Mouse (Mus musculus) right cerebral cortex, adult 2 months (tissue): ENCODE results near the gene Pak3.

ENCODE experiments used
- DNase-seq, 2 experiments: peaks; one replicate each; pipeline ENCODE4 v3.0.0; 2021 to 2022; ENCODE audit warnings: low spot score in 2 of 2

Pak3 gene

DNA sequence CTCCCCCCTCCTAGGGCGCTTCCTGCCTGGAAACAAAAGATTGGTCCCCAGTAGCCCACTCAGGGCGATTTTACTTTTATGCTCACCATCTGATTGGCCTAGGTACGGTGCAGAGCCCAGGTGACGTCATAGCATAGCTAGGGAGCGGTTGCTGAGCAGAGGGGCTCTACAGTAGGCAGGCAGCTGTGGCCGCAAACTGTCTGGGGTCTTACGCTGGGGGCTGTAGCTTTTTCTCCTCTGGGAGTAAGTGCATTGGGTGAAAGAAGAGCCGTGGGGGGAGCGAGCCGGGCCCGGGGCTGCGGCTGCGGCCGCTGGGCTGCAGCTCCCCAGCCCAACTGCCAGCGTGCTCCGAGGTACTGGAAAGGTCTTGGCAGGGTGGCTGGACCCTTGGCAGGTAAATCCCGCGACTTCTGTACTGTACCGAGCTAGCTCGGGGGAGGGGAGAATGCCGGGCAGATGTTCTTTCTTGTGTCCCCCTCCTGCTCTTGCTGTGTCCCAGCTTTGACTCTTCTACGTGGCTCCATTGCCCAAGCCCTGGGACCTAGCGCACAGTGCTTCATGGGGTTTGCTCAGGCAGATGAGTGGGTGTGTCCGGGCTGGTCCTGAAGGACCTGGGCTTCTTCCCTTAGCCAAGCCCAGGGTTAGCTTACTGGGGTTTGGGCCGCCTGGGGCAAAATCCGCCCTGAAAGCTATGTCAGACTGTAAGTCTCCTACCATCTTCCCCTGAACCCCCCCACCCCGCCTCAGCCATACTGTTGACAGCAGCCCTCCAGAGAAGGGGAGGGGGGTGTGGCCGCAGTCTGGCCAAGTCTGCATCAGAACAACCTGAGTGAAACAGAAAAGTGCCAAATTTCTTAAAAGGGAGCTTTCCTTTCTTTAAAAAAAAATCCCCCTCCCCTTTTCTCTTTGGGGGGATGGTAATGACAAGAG, 146.1 kb downstream of the Pak3 start:
- DNase-seq = peak; percentile 37 to 59

DNA sequence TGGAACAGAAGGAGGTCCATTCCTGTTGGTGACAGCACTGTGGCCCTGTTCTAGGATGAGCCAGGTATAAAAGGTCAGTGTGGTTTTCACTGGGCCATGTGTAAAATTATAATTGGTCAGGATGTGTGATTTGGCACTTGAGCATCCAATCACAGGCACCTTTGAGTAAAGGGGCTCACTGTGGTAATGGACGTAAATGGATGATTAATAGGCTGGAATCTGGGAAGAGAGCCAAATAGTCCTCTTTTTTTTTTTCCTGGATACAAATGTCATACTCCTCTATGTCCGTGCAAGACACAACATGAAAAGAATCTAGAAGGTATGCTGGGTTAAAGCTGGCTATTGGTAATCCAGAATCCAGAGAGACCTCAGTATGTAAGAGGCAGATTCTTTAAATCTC, 147.4 kb downstream of the Pak3 start:
- no peak for DNase-seq

DNA sequence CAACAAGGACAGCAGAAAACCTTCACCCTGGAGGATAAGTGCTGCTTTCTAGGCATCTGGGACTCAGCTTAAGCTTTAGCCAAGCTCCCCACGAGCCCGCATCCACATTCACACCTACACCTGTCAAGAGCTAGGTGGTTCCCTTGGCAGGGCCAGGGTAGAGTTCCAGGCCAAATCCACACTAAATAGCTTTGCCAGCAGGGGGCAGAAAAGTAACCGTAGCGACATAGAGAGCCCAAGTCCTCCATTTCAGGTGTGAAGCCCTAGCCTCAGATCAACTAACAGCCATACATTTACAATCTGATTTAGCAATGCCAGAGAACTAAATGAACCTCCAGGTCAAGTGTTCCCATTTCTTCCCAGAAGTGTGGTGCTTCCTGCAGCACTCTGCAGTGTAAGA, 148.6 kb downstream of the Pak3 start:
- peak; percentile 29 to 51 for DNase-seq

DNA sequence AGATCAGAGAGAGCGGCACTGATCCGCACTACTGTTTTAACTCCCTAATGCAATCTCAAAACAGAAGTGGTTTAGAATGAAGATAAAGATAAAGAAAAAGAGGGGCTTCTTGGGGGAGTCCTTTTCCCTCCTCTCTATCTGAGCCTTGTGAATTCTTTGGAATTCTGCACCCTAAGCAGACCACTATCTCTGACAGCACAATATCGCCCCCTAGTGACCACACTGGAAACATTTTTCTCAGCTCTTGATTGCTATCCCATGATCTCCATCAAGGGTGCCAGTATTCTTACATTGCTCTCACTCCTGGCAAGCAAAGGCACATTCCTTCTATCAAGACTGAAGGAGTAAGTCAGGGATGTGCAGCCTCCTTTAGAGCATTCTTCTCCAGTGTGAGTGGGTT, 149.9 kb downstream of the Pak3 start:
- peak; percentile 54 to 72 for DNase-seq

DNA sequence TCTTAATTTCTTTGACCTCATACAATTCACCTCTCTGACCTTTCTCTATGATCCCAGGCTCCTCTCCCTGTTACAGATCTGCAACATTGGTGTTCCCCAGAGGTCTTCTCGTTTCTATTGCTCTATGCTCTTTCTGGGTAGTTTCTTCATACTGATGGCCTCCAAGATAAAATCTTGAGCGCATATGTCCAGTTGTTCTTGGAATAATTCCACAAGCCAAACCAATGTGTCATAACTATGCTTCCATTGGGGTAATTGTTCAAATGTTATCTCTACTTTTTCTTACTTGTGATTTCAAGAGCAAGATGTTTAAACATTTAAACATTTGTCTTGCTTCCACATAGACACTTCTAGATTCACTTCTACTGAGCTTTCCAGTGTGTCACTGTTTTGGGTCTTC, 160.2 kb downstream of the Pak3 start:
- no peak for DNase-seq

DNA sequence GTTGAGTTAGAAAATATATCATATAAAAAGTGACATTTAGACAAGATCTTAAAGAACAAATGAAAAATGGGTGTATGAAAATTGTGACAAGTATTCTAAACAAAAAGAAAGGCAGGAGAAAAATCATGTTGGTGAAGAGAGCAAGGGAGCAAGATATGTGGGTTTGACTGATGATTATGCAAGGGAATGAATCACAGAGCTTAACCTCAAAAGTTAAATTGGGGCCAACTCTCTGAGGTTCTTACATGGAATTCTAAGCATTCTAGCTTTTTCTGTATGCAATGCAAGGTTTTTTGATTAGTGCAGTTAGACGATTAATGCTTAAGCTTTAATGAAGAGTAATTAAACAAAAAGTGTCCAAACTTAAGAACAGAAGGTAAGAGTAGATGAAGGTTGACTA, 203.9 kb downstream of the Pak3 start:
- no peak for DNase-seq

DNA sequence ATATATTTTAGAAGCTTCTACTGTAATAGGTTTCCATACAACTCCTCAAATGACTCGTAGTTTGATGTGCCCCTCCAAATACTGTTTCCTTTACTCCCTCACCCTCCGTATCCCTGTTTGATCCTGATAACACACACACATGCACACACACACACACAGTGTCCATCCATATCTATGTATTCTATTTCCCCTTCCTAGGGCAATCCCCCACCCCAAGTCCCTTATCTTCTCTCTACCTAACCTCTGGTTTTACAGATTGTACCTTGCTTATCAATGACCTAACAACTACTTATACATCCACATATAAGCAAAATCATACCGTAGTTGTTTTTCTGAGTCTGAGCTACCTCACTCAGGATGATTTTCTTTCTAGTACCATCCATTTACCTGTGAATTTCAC, 207.0 kb downstream of the Pak3 start:
- DNase-seq = no peak

DNA sequence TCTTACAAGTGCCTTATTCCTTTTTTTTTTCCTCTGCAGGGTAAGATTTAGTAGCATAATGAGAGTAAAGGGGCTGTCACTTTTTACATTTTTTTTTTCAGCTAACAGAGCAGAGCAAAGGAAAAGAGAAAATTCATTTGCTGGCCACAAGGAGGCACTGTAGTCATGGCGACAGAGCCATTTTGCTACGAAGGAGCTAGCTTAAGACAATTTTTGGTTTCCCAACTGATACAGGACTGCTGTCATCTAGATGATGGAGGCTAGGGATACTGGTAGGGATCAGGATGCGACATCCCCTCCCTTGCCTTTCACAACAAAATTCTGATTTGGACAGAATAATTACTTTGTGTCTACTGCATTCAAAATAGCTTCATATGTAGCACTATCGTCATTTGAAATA, 217.6 kb downstream of the Pak3 start:
- DNase-seq = peak in 1 of 2 experiments; percentile 7

DNA sequence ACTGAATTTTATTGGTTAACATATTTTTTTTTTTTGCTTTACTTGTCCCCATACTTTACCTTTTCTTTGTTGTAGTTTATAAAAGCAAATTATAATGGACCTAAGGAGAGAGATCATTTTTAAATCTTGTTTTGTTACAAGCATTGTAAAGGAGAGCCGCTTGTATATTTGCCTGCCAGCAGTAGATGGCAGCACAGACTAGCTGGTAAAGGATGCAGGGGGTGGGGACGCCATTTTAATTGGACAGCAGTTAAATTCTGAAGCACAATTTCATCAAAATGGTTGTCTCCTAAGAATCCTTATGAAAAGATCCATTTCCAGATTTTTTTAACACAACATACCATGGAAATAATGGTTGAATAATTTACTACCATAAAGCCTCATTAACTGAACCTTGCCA, 220.8 kb downstream of the Pak3 start:
- peak; percentile 10 to 16 for DNase-seq

DNA sequence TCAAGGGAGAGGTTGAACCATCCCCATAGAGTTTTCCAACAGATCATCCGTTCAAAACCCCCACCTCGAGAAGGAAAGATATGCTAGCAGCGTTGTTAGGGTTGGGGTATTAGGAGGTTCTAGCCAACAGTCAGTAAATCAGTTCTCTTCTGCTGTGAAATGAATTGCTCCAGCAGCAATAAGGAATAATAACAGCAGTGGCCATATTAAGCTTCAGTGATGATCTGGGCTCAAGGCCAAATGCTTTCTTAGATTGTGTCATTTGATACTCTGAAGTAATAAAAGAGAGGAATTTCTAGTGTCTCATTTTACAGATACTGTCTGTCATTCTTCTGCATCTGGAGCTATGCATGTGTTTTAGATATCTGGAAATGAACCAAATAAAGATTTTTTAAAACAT, 244.2 kb downstream of the Pak3 start:
- DNase-seq = no peak

DNA sequence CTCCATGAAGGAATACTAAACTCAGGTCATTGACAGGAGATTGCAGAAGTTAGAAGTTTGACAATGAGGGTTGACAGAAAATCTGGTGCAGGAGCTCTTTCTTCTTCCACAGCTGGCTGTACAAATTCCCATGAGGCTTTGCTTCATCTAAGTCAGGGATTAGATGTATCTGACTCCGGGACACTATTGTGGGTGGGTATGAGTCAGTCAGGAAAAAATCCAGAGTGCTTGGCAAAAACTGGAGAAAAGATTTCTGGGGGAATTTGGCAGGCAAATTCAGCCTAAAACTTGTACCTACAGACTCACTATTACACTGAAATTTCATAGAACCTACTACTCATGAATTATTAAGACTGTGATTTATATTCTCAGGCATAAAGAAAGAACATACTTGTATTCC, 297.6 kb downstream of the Pak3 start:
- DNase-seq = no peak

DNA sequence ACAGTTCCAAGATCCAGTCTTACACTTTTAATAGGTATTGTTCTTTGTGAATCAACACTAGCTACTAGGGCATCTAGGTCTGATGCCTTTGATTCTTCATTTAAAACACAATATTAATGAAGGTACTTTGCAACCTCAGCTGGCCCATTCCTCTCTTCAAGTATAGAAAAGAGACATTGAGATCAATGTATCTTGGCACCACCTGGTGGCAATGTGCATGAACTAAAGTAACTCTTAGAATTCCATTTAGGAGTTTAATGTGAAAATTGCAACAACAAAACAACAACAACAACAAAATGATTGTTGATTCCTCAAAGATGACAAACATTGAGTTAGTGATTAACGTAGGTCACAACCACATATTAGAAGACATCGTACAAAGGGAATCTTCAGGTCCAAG, 300.6 kb downstream of the Pak3 start:
- no peak for DNase-seq

DNA sequence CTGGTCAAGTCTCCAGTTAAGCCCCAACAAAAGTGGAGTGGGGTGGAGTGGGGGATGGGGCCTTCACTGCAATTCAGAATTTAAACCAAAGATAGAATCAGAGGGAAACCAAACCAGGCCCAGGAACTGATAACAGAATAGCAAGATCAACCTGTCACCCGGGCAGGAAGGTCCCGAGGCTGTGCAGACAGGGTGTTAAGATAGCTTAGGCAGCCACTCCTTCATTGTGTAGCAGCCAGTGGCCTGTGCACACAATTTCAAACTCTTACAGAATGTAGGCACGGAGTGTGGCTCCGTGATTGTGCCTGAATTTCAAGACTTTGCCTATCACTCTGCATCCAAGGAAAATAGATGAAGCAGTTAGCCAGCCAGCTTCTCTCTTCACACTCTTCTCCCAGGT, 308.1 kb downstream of the Pak3 start:
- DNase-seq = no peak

DNA sequence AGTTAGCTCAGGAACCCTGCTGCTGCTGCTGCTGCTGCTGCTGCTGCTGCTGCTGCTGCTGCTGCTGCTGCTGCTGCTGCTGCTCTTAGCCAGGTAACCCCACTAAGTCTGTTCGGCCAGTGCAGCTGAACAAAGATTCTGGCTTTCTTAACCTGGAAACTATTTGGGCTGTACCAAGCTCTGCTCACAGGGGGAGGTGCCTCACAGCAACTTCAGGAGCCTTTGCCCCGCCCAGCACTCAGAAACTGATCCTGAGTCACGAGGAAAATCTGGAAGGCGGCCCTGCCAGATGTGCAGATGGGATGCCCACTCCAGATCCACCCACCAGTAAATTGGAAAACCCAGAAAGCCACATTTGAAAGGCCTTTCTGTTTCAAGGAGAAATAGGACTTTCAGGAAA, 308.8 kb downstream of the Pak3 start, which contains the start of gene Capn6:
TSS of gene Capn6 (minus strand) at position 203 of the 400 bp plus-strand sequence.
- no peak for DNase-seq

DNA sequence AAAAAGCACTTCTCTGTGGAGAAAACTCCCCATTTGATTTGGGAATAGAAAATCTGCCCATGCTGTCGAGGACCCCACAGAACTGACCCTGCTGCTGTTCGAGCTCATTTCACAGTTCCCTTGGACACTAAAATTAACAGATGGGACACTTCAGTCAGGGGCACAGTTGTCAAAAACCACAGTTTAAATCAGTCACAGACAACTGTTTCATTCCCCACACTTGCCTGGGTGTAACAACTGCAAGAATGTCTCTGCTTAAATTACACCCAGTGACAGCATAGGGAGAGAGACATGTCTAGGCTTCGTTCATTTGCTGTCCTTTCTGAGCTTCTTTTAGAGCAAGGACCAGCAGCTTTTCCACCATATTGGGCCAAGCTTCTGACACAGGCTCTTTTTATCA, 328.2 kb downstream of the Pak3 start:
- DNase-seq = no peak
